Mouse (Mus musculus) embryonic facial prominence, embryonic 13.5 days (tissue): ENCODE measurements around the gene Sowahb. TPM values are rescaled to one million over a fixed set of nuclear protein-coding genes. Genes with fewer than 3 reads are reported as not detected.

ENCODE experiments used
- ATAC-seq: fragments of 200-750 bp; cut with Nextera tagmentation; 2 replicates; pipeline ENCODE4 v1.8.0; 2017; ENCODE audit warnings: low read depth; ENCODE audit not compliant: insufficient number of reproducible peaks, insufficient read depth, low FRiP score, low TSS enrichment
- H3K27ac ChIP-seq: fragments of 300-500 bp; sonication (generic); 2 replicates; pipeline ENCODE4 v1.5.1; 2015; ENCODE audit warnings: moderate library complexity, mild to moderate bottlenecking, inconsistent platforms
- H3K27me3 ChIP-seq: fragments of 300-500 bp; sonication (generic); 2 replicates; pipeline ENCODE4 v1.6.1; 2015; ENCODE audit warnings: mild to moderate bottlenecking, inconsistent platforms
- H3K36me3 ChIP-seq: fragments of 300-500 bp; sonication (generic); 2 replicates; pipeline ENCODE4 v1.6.1; 2015; ENCODE audit warnings: mild to moderate bottlenecking, inconsistent platforms
- H3K4me1 ChIP-seq: fragments of 300-500 bp; sonication (generic); 2 replicates; pipeline ENCODE4 v1.6.1; 2015; ENCODE audit warnings: inconsistent platforms
- H3K4me2 ChIP-seq: fragments of 300-500 bp; sonication (generic); 2 replicates; pipeline ENCODE4 v1.6.1; 2015; ENCODE audit warnings: moderate library complexity, mild to moderate bottlenecking, inconsistent platforms
- H3K4me3 ChIP-seq: fragments of 300-500 bp; sonication (generic); 2 replicates; pipeline ENCODE4 v1.5.1; 2015; ENCODE audit warnings: mild to moderate bottlenecking, inconsistent platforms
- H3K9ac ChIP-seq: fragments of 300-500 bp; sonication (generic); 2 replicates; pipeline ENCODE4 v1.6.1; 2015; ENCODE audit warnings: mild to moderate bottlenecking, inconsistent platforms
- H3K9me3 ChIP-seq: fragments of 300-500 bp; sonication (generic); 2 replicates; pipeline ENCODE4 v1.6.1; 2016; ENCODE audit warnings: inconsistent platforms
- WGBS: fragments of 180-500 bp; shearing (Covaris S2); methylation state at CpG from one replicate; pipeline ENCODE4 v1.1.7; 2015; ENCODE audit warnings: mixed read lengths; 5-methylcytosine and 5-hydroxymethylcytosine counted together
- polyA plus RNA-seq: library from polyadenylated mRNA; unstranded; fragments of >200 nt; fragmentation: Nextera tagmentation; extraction: Ambion mirVana; gene quantifications from 2 replicates; pipeline ENCODE4 v1.2.1, GENCODE M21; 2015

Sowahb gene
- polyA plus RNA-seq, 1 experiment from 2014 or later = 0.59 TPM

GRCm38 (mm10) chr5:93053606-93054397 is 9.0 kb upstream of the Sowahb start:
- ATAC-seq = no peak
- no peak overlapping the region for H3K9ac ChIP-seq
- H3K27me3 ChIP-seq = peaks cover 9% of the 10 kb centered on the region; the same call in 1 of the 2 replicates
- H3K9me3 ChIP-seq = no peaks in the 10 kb centered on the region
- H3K4me3 ChIP-seq = no peak overlapping the region
- no peaks in the 10 kb centered on the region for H3K4me1 ChIP-seq
- H3K36me3 ChIP-seq = no peaks in the 10 kb centered on the region
- H3K27ac ChIP-seq = no peak overlapping the region
- WGBS = 44% methylated on average over 8 of the region's 8 CpGs
- H3K4me2 ChIP-seq = no peak overlapping the region

- no peak overlapping the region for H3K4me3 ChIP-seq
- H3K36me3 ChIP-seq = no peaks in the 10 kb centered on the region
- H3K27me3 ChIP-seq = peaks cover 16% of the 10 kb centered on the region
- H3K9me3 ChIP-seq = no peaks in the 10 kb centered on the region
- no peak overlapping the region for H3K27ac ChIP-seq
- H3K9ac ChIP-seq = no peak overlapping the region
- H3K4me1 ChIP-seq = no peaks in the 10 kb centered on the region
- ATAC-seq = no peak
- no peak overlapping the region for H3K4me2 ChIP-seq
- WGBS = 78% methylated on average over 9 of the region's 9 CpGs
These were observed 7.1 kb upstream of the Sowahb start for GRCm38 (mm10) chr5:93051951-93052350.

- no peak overlapping the region for H3K4me3 ChIP-seq
These were observed 6.2 kb upstream of the Sowahb start for GRCm38 (mm10) chr5:93051041-93051440.

GRCm38 (mm10) chr5:93049971-93050370 is 5.1 kb upstream of the Sowahb start:
- no peak overlapping the region for H3K4me3 ChIP-seq
- H3K9me3 ChIP-seq = no peaks in the 10 kb centered on the region
- H3K4me1 ChIP-seq = peaks cover 5% of the 10 kb centered on the region
- no peaks in the 10 kb centered on the region for H3K36me3 ChIP-seq
- H3K9ac ChIP-seq = no peak overlapping the region
- no peak for ATAC-seq
- no peak overlapping the region for H3K4me2 ChIP-seq
- H3K27ac ChIP-seq = no peak overlapping the region
- H3K27me3 ChIP-seq = peaks cover 36% of the 10 kb centered on the region
- WGBS = 44% methylated on average over 1 of the region's 1 CpGs

More at GRCm38 (mm10) chr5:93051041-93051440, 6.2 kb upstream of the Sowahb start:
- no peak overlapping the region for H3K27ac ChIP-seq
- H3K27me3 ChIP-seq = peaks cover 25% of the 10 kb centered on the region
- H3K36me3 ChIP-seq = no peaks in the 10 kb centered on the region
- no peak overlapping the region for H3K9ac ChIP-seq
- H3K4me1 ChIP-seq = no peaks in the 10 kb centered on the region
- H3K4me2 ChIP-seq = no peak overlapping the region
- no peak for ATAC-seq
- WGBS = 48% methylated on average over 5 of the region's 5 CpGs
- no peaks in the 10 kb centered on the region for H3K9me3 ChIP-seq

- Histone ChIP-seq H3K9me3 (no peaks in the 10 kb centered on the region), H3K36me3 (no peaks in the 10 kb centered on the region), H3K4me1 (peaks cover 18% of the 10 kb centered on the region), H3K9ac (no peak overlapping the region), H3K4me3 (no peak overlapping the region), H3K27me3 (peaks cover 49% of the 10 kb centered on the region), H3K27ac (no peak overlapping the region), H3K4me2 (no peak overlapping the region)
- 72% methylated on average over 13 of the region's 13 CpGs for WGBS
- no peak for ATAC-seq
These were observed 3.8 kb upstream of the Sowahb start for GRCm38 (mm10) chr5:93048481-93049240.

- no peaks in the 10 kb centered on the region for H3K36me3 ChIP-seq
- H3K27ac ChIP-seq = no peak overlapping the region
- H3K4me2 ChIP-seq = no peak overlapping the region
- no peak for ATAC-seq
- H3K27me3 ChIP-seq = peaks cover 72% of the 10 kb centered on the region
- H3K4me3 ChIP-seq = no peak overlapping the region
- WGBS = 28% methylated on average over 5 of the region's 5 CpGs
- H3K9me3 ChIP-seq = no peaks in the 10 kb centered on the region
- no peak overlapping the region for H3K9ac ChIP-seq
- H3K4me1 ChIP-seq = peaks cover 20% of the 10 kb centered on the region
These were observed 1.6 kb upstream of the Sowahb start for GRCm38 (mm10) chr5:93046306-93046845.

GRCm38 (mm10) chr5:93045371-93045714 is 521 bp upstream of the Sowahb start:
- ATAC-seq = no peak
- Histone ChIP-seq H3K36me3 (no peaks in the 10 kb centered on the region), H3K27ac (no peak overlapping the region), H3K9me3 (no peaks in the 10 kb centered on the region), H3K27me3 (peaks cover 74% of the 10 kb centered on the region), H3K4me2 (peak overlapping the region; percentile 97), H3K4me3 (peak overlapping the region; percentile 58), H3K4me1 (peaks cover 20% of the 10 kb centered on the region), H3K9ac (peak overlapping the region; percentile 68)
- WGBS = under 1% methylated on average over 19 of the region's 19 CpGs

GRCm38 (mm10) chr5:93043688-93044583 is 886 bp downstream of the Sowahb start:
- no peaks in the 10 kb centered on the region for H3K9me3 ChIP-seq
- 3% methylated on average over 69 of the region's 69 CpGs for WGBS
- H3K36me3 ChIP-seq = no peaks in the 10 kb centered on the region
- H3K27ac ChIP-seq = no peak overlapping the region
- no peak for ATAC-seq
- peak overlapping the region; percentile 97 for H3K4me2 ChIP-seq
- H3K9ac ChIP-seq = peak overlapping the region; percentile 68
- peaks cover 72% of the 10 kb centered on the region for H3K27me3 ChIP-seq
- H3K4me3 ChIP-seq = peak overlapping the region; percentile 58
- H3K4me1 ChIP-seq = peaks cover 20% of the 10 kb centered on the region

- Histone ChIP-seq H3K4me1 (peaks cover 20% of the 10 kb centered on the region), H3K27me3 (peaks cover 69% of the 10 kb centered on the region), H3K36me3 (no peaks in the 10 kb centered on the region), H3K9me3 (no peaks in the 10 kb centered on the region), H3K4me2 (peak overlapping the region; percentile 97), H3K27ac (no peak overlapping the region), H3K9ac (0 out of 2 replicates have a peak overlapping the region, but pooled peaks have one; percentile 4), H3K4me3 (peak overlapping the region; percentile 58; the same call in 1 of the 2 replicates)
- no peak for ATAC-seq
- 45% methylated on average over 18 of the region's 18 CpGs for WGBS
These were observed 1.8 kb downstream of the Sowahb start for GRCm38 (mm10) chr5:93042831-93043687.

- Histone ChIP-seq H3K27ac (no peak overlapping the region), H3K9me3 (no peaks in the 10 kb centered on the region), H3K4me3 (no peak overlapping the region), H3K4me2 (no peak overlapping the region), H3K27me3 (peaks cover 64% of the 10 kb centered on the region), H3K4me1 (peaks cover 30% of the 10 kb centered on the region), H3K36me3 (no peaks in the 10 kb centered on the region), H3K9ac (no peak overlapping the region)
- no peak for ATAC-seq
- WGBS = 80% methylated on average over 4 of the region's 4 CpGs
These were observed 2.8 kb downstream of the Sowahb start for GRCm38 (mm10) chr5:93042031-93042430.
